Mouse (Mus musculus) MEL (cell line): ENCODE results near the gene Snd1.

ENCODE experiments used
- CHD1 ChIP-seq: IDR thresholded peaks from 2 replicates; pipeline ENCODE4 v1.6.1; 2012; ENCODE audit warnings: low read depth, mild to moderate bottlenecking, inconsistent platforms, low read length, improper control_type of control experiment
- CTCF ChIP-seq, 3 experiments: IDR thresholded peaks in 2 of 3; conservative IDR thresholded peaks in 1 of 3; 2 replicates each; pipeline ENCODE4 v1.5.1; 2011 to 2012; ENCODE audit warnings: low read length in 3 of 3, low read depth in 2 of 3, mild to moderate bottlenecking in 2 of 3, improper control_type of control experiment in 1 of 3, inconsistent platforms in 1 of 3, mixed read lengths in 1 of 3, moderate library complexity in 1 of 3; ENCODE audit not compliant: control insufficient read depth in 1 of 3, insufficient read depth in 1 of 3, poor library complexity in 1 of 3, severe bottlenecking in 1 of 3
- MAZ ChIP-seq: IDR thresholded peaks from 2 replicates; pipeline ENCODE4 v1.6.1; 2012; ENCODE audit warnings: low read depth, mild to moderate bottlenecking, inconsistent platforms, low read length, improper control_type of control experiment
- POLR2A ChIP-seq, 2 experiments: IDR thresholded peaks; 2 replicates each; pipeline ENCODE4 v1.6.1; 2011 to 2012; ENCODE audit warnings: low read length in 2 of 2, mild to moderate bottlenecking in 2 of 2, control low read depth in 1 of 2, improper control_type of control experiment in 1 of 2, low read depth in 1 of 2, moderate library complexity in 1 of 2; ENCODE audit not compliant: control insufficient read depth in 1 of 2, insufficient read depth in 1 of 2, poor library complexity in 1 of 2
- POLR2AphosphoS2 ChIP-seq: IDR thresholded peaks from 2 replicates; pipeline ENCODE4 v1.6.1; 2011; ENCODE audit warnings: low read length, improper control_type of control experiment
- UBTF ChIP-seq: IDR thresholded peaks from 2 replicates; pipeline ENCODE4 v1.6.1; 2012; ENCODE audit warnings: low read depth, mild to moderate bottlenecking, inconsistent platforms, low read length, improper control_type of control experiment, moderate library complexity, borderline replicate concordance; ENCODE audit not compliant: insufficient read depth
- ZNF384 ChIP-seq: IDR thresholded peaks from 2 replicates; pipeline ENCODE4 v1.6.1; 2012; ENCODE audit warnings: low read depth, mild to moderate bottlenecking, inconsistent platforms, low read length, improper control_type of control experiment

GRCm38 (mm10) chr6:28450977-28451376, 24.0 kb upstream of the Snd1 start:
- TF ChIP-seq POLR2A (IDR thresholded peaks at IDR 0.05; ENCODE audit: control insufficient read depth in 1 of 2, insufficient read depth in 1 of 2, low read depth in 1 of 2, low read length in 2 of 2, poor library complexity in 1 of 2) = no peak
- no peak for TF ChIP-seq CTCF (IDR thresholded peaks at IDR 0.05 in 2 of 3, conservative IDR thresholded peaks at IDR 0.05 in 1 of 3; ENCODE audit: control insufficient read depth in 1 of 3, insufficient read depth in 1 of 3, low read depth in 2 of 3, low read length in 3 of 3, poor library complexity in 1 of 3, severe bottlenecking in 1 of 3)
- TF ChIP-seq MAZ = no peak
- TF ChIP-seq POLR2AphosphoS2 = no peak
- TF ChIP-seq UBTF = no peak
- no peak for TF ChIP-seq ZNF384
- no peak for TF ChIP-seq CHD1
